Mouse (Mus musculus): ENCODE measurements around the gene Ctcfl. TPM values are rescaled to one million over a fixed set of nuclear protein-coding genes. Genes with fewer than 3 reads are reported as not detected.

The Ctcfl gene
- polyA plus RNA-seq, 1 experiment from 2014 or later, result 0.14 TPM

GRCm38 (mm10) chr2:173079766-173080549 is 39.4 kb downstream of the Ctcfl start:
- H3K36me3 ChIP-seq, result no peaks in the 10 kb centered on the region
- H3K9me3 ChIP-seq (replicated peaks), result no peaks in the 10 kb centered on the region
- no peak overlapping the region for H3K27ac ChIP-seq
- H3K4me1 ChIP-seq, result peaks cover 8% of the 10 kb centered on the region; the same call in 1 of the 2 replicates
- no peak overlapping the region for H3K4me2 ChIP-seq (replicated peaks)
- no peak overlapping the region for H3K9ac ChIP-seq
- ATAC-seq (ENCODE audit: low FRiP score), result no peak
- H3K4me3 ChIP-seq, result no peak overlapping the region
- H3K27me3 ChIP-seq, result peaks cover 10% of the 10 kb centered on the region; the same call in 1 of the 2 replicates
- WGBS, result 63% methylated on average over 10 of the region's 10 CpGs

- ATAC-seq (ENCODE audit: low FRiP score), result no peak
- no peak overlapping the region for H3K4me3 ChIP-seq
Measured at GRCm38 (mm10) chr2:173076921-173077320, 42.4 kb downstream of the Ctcfl start.

GRCm38 (mm10) chr2:173073666-173074065 is 45.7 kb downstream of the Ctcfl start:
- no peak for ATAC-seq (ENCODE audit: low FRiP score)
- no peak overlapping the region for H3K4me3 ChIP-seq
- no peaks in the 10 kb centered on the region for H3K4me1 ChIP-seq
- H3K27ac ChIP-seq, result no peak overlapping the region
- H3K4me2 ChIP-seq (replicated peaks), result no peak overlapping the region
- H3K36me3 ChIP-seq, result no peaks in the 10 kb centered on the region
- 78% methylated on average over 5 of the region's 5 CpGs for WGBS
- 0 out of 2 replicates have a peak, but pooled peaks cover 5% of the 10 kb centered on the region for H3K9me3 ChIP-seq (replicated peaks)
- no peak overlapping the region for H3K9ac ChIP-seq
- H3K27me3 ChIP-seq, result no peaks in the 10 kb centered on the region

More at GRCm38 (mm10) chr2:173076921-173077320, 42.4 kb downstream of the Ctcfl start:
- Histone ChIP-seq H3K4me1 (no peaks in the 10 kb centered on the region), H3K9me3 (replicated peaks) (0 out of 2 replicates have a peak, but pooled peaks cover 5% of the 10 kb centered on the region), H3K4me2 (replicated peaks) (no peak overlapping the region), H3K27me3 (0 out of 2 replicates have a peak, but pooled peaks cover 10% of the 10 kb centered on the region), H3K9ac (no peak overlapping the region), H3K27ac (no peak overlapping the region), H3K36me3 (no peaks in the 10 kb centered on the region)
- 74% methylated on average over 9 of the region's 9 CpGs for WGBS

GRCm38 (mm10) chr2:173072948-173073347 is 46.4 kb downstream of the Ctcfl start:
- H3K4me3 ChIP-seq, result no peak overlapping the region
- 90% methylated on average over 7 of the region's 7 CpGs for WGBS
- H3K36me3 ChIP-seq, result no peaks in the 10 kb centered on the region
- H3K9me3 ChIP-seq (replicated peaks), result 0 out of 2 replicates have a peak, but pooled peaks cover 5% of the 10 kb centered on the region
- no peak overlapping the region for H3K27ac ChIP-seq
- H3K27me3 ChIP-seq, result no peaks in the 10 kb centered on the region
- H3K9ac ChIP-seq, result no peak overlapping the region
- H3K4me2 ChIP-seq (replicated peaks), result no peak overlapping the region
- H3K4me1 ChIP-seq, result no peaks in the 10 kb centered on the region
- ATAC-seq (ENCODE audit: low FRiP score), result no peak

GRCm38 (mm10) chr2:173064864-173065263 is 54.5 kb downstream of the Ctcfl start:
- no peaks in the 10 kb centered on the region for H3K27me3 ChIP-seq
- no peak overlapping the region for H3K4me2 ChIP-seq (replicated peaks)
- 96% methylated on average over 2 of the region's 2 CpGs for WGBS
- H3K27ac ChIP-seq, result no peak overlapping the region
- H3K9ac ChIP-seq, result no peak overlapping the region
- no peaks in the 10 kb centered on the region for H3K36me3 ChIP-seq
- H3K4me1 ChIP-seq, result peaks cover 6% of the 10 kb centered on the region; the same call in 1 of the 2 replicates
- no peak overlapping the region for H3K4me3 ChIP-seq
- no peak for ATAC-seq (ENCODE audit: low FRiP score)
- no peaks in the 10 kb centered on the region for H3K9me3 ChIP-seq (replicated peaks)

GRCm38 (mm10) chr2:173063219-173063618 is 56.1 kb downstream of the Ctcfl start:
- H3K27me3 ChIP-seq, result no peaks in the 10 kb centered on the region
- no peak overlapping the region for H3K4me2 ChIP-seq (replicated peaks)
- no peak for ATAC-seq (ENCODE audit: low FRiP score)
- H3K4me1 ChIP-seq, result peaks cover 9% of the 10 kb centered on the region; the same call in 1 of the 2 replicates
- no peak overlapping the region for H3K9ac ChIP-seq
- H3K4me3 ChIP-seq, result no peak overlapping the region
- H3K27ac ChIP-seq, result no peak overlapping the region
- H3K9me3 ChIP-seq (replicated peaks), result no peaks in the 10 kb centered on the region
- H3K36me3 ChIP-seq, result no peaks in the 10 kb centered on the region
- 50% methylated on average over 1 of the region's 1 CpGs for WGBS

- no peak overlapping the region for H3K4me2 ChIP-seq (replicated peaks)
- WGBS, result 72% methylated on average over 15 of the region's 15 CpGs
- peaks cover 15% of the 10 kb centered on the region for H3K4me1 ChIP-seq
- no peak overlapping the region for H3K27ac ChIP-seq
- H3K36me3 ChIP-seq, result no peaks in the 10 kb centered on the region
- no peaks in the 10 kb centered on the region for H3K9me3 ChIP-seq (replicated peaks)
- H3K4me3 ChIP-seq, result no peak overlapping the region
- no peak for ATAC-seq (ENCODE audit: low FRiP score)
- peaks cover 3% of the 10 kb centered on the region; the same call in 1 of the 2 replicates for H3K27me3 ChIP-seq
- H3K9ac ChIP-seq, result no peak overlapping the region
Measured at GRCm38 (mm10) chr2:173061443-173062351, 57.6 kb downstream of the Ctcfl start.

- Histone ChIP-seq H3K36me3 (no peaks in the 10 kb centered on the region), H3K9me3 (replicated peaks) (no peaks in the 10 kb centered on the region), H3K4me1 (peaks cover 15% of the 10 kb centered on the region), H3K4me2 (replicated peaks) (no peak overlapping the region), H3K27ac (no peak overlapping the region), H3K27me3 (peaks cover 3% of the 10 kb centered on the region; the same call in 1 of the 2 replicates), H3K9ac (no peak overlapping the region), H3K4me3 (no peak overlapping the region)
- ATAC-seq (ENCODE audit: low FRiP score), result no peak
- 84% methylated on average over 9 of the region's 9 CpGs for WGBS
Measured at GRCm38 (mm10) chr2:173060450-173060849, 58.9 kb downstream of the Ctcfl start.

GRCm38 (mm10) chr2:173058263-173058662 is 61.1 kb downstream of the Ctcfl start:
- WGBS, result 37% methylated on average over 11 of the region's 11 CpGs
- Histone ChIP-seq H3K4me1 (peaks cover 15% of the 10 kb centered on the region), H3K9me3 (replicated peaks) (no peaks in the 10 kb centered on the region), H3K27me3 (peaks cover 3% of the 10 kb centered on the region; the same call in 1 of the 2 replicates), H3K27ac (no peak overlapping the region), H3K4me2 (replicated peaks) (no peak overlapping the region), H3K36me3 (no peaks in the 10 kb centered on the region), H3K9ac (no peak overlapping the region), H3K4me3 (no peak overlapping the region)
- no peak for ATAC-seq (ENCODE audit: low FRiP score)

- H3K27ac ChIP-seq, result no peak overlapping the region
Measured at GRCm38 (mm10) chr2:173057623-173058022, 61.7 kb downstream of the Ctcfl start.

GRCm38 (mm10) chr2:173056882-173057315 is 62.4 kb downstream of the Ctcfl start:
- peaks cover 15% of the 10 kb centered on the region for H3K4me1 ChIP-seq
- H3K36me3 ChIP-seq, result no peaks in the 10 kb centered on the region
- H3K9ac ChIP-seq, result no peak overlapping the region
- H3K27ac ChIP-seq, result no peak overlapping the region
- H3K4me3 ChIP-seq, result no peak overlapping the region
- ATAC-seq (ENCODE audit: low FRiP score), result no peak
- peaks cover 3% of the 10 kb centered on the region; the same call in 1 of the 2 replicates for H3K27me3 ChIP-seq
- H3K4me2 ChIP-seq (replicated peaks), result no peak overlapping the region
- 76% methylated on average over 11 of the region's 11 CpGs for WGBS
- H3K9me3 ChIP-seq (replicated peaks), result no peaks in the 10 kb centered on the region

More at GRCm38 (mm10) chr2:173057623-173058022, 61.7 kb downstream of the Ctcfl start:
- H3K36me3 ChIP-seq, result no peaks in the 10 kb centered on the region
- no peak overlapping the region for H3K4me3 ChIP-seq
- H3K9me3 ChIP-seq (replicated peaks), result no peaks in the 10 kb centered on the region
- 71% methylated on average over 10 of the region's 10 CpGs for WGBS
- H3K9ac ChIP-seq, result no peak overlapping the region
- no peak for ATAC-seq (ENCODE audit: low FRiP score)
- H3K4me1 ChIP-seq, result peaks cover 15% of the 10 kb centered on the region
- H3K4me2 ChIP-seq (replicated peaks), result no peak overlapping the region
- peaks cover 3% of the 10 kb centered on the region; the same call in 1 of the 2 replicates for H3K27me3 ChIP-seq
